Mouse (Mus musculus): Measurements from ENCODE around the gene Hist1h2ab. TPM values are rescaled to one million over a fixed set of nuclear protein-coding genes. Genes with fewer than 3 reads are reported as not detected.
"Not testable (repeated sequence)": the region's sequence is repeated elsewhere in the genome, so short reads cannot be mapped to it uniquely, and the experiment has no call there.

Gene Hist1h2ab
- total RNA-seq, 2 experiments from 2014 or later, result 372 to 5,516 TPM

- no peak for ATAC-seq (replicated peaks; ENCODE audit: low FRiP score, poor library complexity, severe bottlenecking)
These were observed 14.2 kb downstream of the Hist1h2ab start for GRCm38 (mm10) chr13:23765172-23765513.

DNA sequence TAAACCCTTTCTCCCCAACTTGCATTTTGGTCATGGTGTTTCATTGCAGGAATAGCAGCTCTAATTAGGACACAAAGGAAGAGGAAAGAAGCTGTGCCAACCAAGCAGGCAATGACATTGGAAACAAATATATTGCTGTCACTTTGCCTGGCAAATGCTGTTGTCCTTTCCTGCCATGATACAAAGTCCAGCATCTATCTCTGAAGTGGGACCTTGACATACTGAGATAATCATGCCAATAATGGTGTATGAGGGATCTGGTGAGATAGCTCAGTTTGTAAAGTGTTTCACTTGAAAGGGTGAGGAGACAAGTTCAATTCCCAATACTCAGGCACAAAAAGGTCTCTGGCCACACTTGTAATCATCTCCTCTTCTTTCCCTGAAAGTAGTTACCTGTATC, 15.8 kb downstream of the Hist1h2ab start:
- no peak for ATAC-seq (replicated peaks; ENCODE audit: low FRiP score, poor library complexity, severe bottlenecking)

DNA sequence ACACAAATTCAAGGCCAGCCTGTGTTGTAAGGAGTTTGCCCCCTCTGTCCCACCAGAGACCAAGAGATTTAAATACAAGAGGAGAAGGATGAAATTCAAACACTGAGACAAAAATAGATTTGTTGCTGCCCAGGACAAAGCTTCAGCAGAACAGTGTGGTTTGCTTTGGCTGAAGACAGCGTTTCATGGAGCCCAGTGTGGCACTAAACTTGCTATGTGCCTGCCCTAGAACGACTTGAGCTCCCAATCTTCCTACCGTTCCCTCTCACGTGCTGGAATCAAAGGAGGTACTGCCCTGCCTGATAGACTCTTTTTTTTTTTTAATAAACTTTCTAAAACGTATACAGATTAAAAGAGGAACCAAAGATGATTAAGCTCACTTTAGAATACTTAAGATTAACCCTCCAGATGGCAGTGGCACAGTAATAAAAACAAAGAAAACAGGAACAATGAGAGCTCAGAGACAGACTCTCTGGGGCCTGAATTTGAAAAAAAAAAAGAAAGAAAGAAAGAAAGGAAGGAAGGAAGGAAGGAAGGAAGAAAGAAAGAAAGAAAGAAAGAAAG, 18.0 kb downstream of the Hist1h2ab start:
- ATAC-seq (replicated peaks; ENCODE audit: low FRiP score, poor library complexity, severe bottlenecking), result no peak

GRCm38 (mm10) chr13:23769613-23770012, 18.7 kb downstream of the Hist1h2ab start, which contains the start of gene Trim38:
Gene Trim38 (plus strand): TSS chr13:23769913.
- not testable (repeated sequence) for ATAC-seq (replicated peaks; ENCODE audit: low FRiP score, poor library complexity, severe bottlenecking)

GRCm38 (mm10) chr13:23772561-23773313, 21.8 kb downstream of the Hist1h2ab start:
- ATAC-seq (replicated peaks; ENCODE audit: low FRiP score, poor library complexity, severe bottlenecking), result peak; percentile 98

DNA sequence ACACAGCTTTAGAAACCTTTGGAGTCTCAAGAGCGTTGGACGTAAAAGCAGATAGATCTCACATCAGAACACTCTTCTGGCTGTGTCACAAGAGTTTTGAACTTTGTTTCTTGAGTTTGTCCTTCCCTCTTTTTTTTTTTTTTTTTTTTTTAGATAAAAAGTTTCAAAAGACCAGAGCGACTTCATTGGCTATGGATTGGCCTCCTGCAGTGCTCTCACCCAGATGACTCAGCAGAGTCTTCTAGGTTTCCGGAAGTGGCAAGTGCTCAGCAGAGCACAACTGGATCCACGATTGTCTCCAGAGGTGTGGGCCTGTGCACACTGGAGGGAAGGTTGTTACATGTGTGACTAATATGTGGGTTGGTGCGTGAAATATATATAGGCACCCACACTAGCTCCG, 27.4 kb downstream of the Hist1h2ab start:
- ATAC-seq (replicated peaks; ENCODE audit: low FRiP score, poor library complexity, severe bottlenecking), result no peak

- ATAC-seq (replicated peaks; ENCODE audit: low FRiP score, poor library complexity, severe bottlenecking), result no peak
These were observed 28.1 kb downstream of the Hist1h2ab start for GRCm38 (mm10) chr13:23779025-23779424.

DNA sequence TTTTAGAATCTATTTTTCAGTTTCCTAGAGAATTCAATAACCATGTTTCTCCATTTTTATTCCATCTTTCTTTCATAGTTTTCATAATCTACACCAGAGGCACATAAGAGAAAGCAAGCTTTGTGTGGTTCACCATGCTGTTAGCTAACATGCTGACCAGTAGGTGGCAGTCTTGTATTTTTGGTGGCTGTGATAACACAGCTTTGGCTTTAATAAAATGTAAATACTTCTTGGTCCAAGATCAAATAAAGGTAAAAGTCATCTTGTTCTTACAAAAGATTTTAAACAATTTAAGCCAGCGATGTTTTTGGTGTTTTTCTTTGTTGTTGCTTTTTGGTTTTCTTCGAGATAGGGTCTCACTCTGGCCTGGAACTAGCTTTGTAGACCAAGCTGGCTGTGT, 41.6 kb downstream of the Hist1h2ab start:
- ATAC-seq (replicated peaks; ENCODE audit: low FRiP score, poor library complexity, severe bottlenecking), result 0 out of 2 replicates have a peak, but pooled peaks have one; percentile 61

DNA sequence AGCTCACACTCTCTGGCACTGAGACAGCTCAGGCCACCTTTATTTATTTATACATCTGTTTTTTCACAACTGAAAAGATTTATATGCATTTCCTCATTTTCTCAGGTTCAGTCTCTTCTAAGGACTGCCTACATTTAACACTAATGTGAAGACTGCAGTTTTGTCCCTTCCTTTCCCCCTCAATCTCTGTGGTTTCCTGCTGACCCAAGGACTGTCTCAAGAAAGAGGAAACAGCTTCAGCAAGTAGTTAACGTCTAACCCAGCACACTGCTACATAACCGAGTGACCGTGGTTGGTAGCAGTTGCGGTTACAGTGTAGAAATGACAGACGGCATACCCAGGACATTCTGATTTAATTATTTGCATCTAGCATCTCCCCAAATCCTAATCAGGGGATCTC, 48.5 kb downstream of the Hist1h2ab start:
- ATAC-seq (replicated peaks; ENCODE audit: low FRiP score, poor library complexity, severe bottlenecking), result no peak

Other genes starting within 250 kb of the Hist1h2ab start
Only the 30 nearest of the 37 such genes appear.
- 59.1 and 59.8 TPM in 2 replicates for gene Hist1h1d, start 197.9 kb upstream of the Hist1h2ab start, total RNA-seq (2015; ENCODE audit: low replicate concordance)
- gene Hist1h1d, start 197.9 kb upstream of the Hist1h2ab start, total RNA-seq (2017; ENCODE audit: low replicate concordance), result 587 and 674 TPM in 2 replicates
- gene Hist1h3e, start 188.8 kb upstream of the Hist1h2ab start, total RNA-seq (2015; ENCODE audit: low replicate concordance), result 238 and 264 TPM in 2 replicates
- 387 and 422 TPM in 2 replicates for gene Hist1h3e, start 188.8 kb upstream of the Hist1h2ab start, total RNA-seq (2017; ENCODE audit: low replicate concordance)
- gene Hist1h2ae, start 179.9 kb upstream of the Hist1h2ab start, total RNA-seq (2015; ENCODE audit: low replicate concordance), result 4.2 and 33.5 TPM in 2 replicates
- 1,390 and 1,464 TPM in 2 replicates for gene Hist1h2ae, start 179.9 kb upstream of the Hist1h2ab start, total RNA-seq (2017; ENCODE audit: low replicate concordance)
- gene Hist1h2bg, start 179.7 kb upstream of the Hist1h2ab start, total RNA-seq (2015; ENCODE audit: low replicate concordance), result 851 and 976 TPM in 2 replicates
- 2,677 and 3,057 TPM in 2 replicates for gene Hist1h2bg, start 179.7 kb upstream of the Hist1h2ab start, total RNA-seq (2017; ENCODE audit: low replicate concordance)
- gene Hist1h2bf, start 176.9 kb upstream of the Hist1h2ab start, total RNA-seq (2015; ENCODE audit: low replicate concordance), result 1,210 and 1,460 TPM in 2 replicates
- 1,557 and 1,840 TPM in 2 replicates for gene Hist1h2bf, start 176.9 kb upstream of the Hist1h2ab start, total RNA-seq (2017; ENCODE audit: low replicate concordance)
- gene Hist1h2ad, start 176.7 kb upstream of the Hist1h2ab start, total RNA-seq (2015; ENCODE audit: low replicate concordance), result 9.0 and 15.1 TPM in 2 replicates
- gene Hist1h2ad, start 176.7 kb upstream of the Hist1h2ab start, total RNA-seq (2017; ENCODE audit: low replicate concordance), result 2,771 and 6,356 TPM in 2 replicates
- 379 and 393 TPM in 2 replicates for gene Hist1h3d, start 175.4 kb upstream of the Hist1h2ab start, total RNA-seq (2015; ENCODE audit: low replicate concordance)
- 236 and 363 TPM in 2 replicates for gene Hist1h3d, start 175.4 kb upstream of the Hist1h2ab start, total RNA-seq (2017; ENCODE audit: low replicate concordance)
- gene Hist1h4d, start 169.5 kb upstream of the Hist1h2ab start, total RNA-seq (2015; ENCODE audit: low replicate concordance), result 1,614 and 1,995 TPM in 2 replicates
- 2,133 and 2,242 TPM in 2 replicates for gene Hist1h4d, start 169.5 kb upstream of the Hist1h2ab start, total RNA-seq (2017; ENCODE audit: low replicate concordance)
- gene Hist1h2be, start 130.0 kb upstream of the Hist1h2ab start, total RNA-seq (2015; ENCODE audit: low replicate concordance), result 39.8 and 50.1 TPM in 2 replicates
- gene Hist1h2be, start 130.0 kb upstream of the Hist1h2ab start, total RNA-seq (2017; ENCODE audit: low replicate concordance), result 202 and 281 TPM in 2 replicates
- gene Hist1h1e, start 128.6 kb upstream of the Hist1h2ab start, total RNA-seq (2015; ENCODE audit: low replicate concordance), result 1,339 and 1,610 TPM in 2 replicates
- gene Hist1h1e, start 128.6 kb upstream of the Hist1h2ab start, total RNA-seq (2017; ENCODE audit: low replicate concordance), result 1,649 and 1,886 TPM in 2 replicates
- gene Hist1h2ac, start 67.2 kb upstream of the Hist1h2ab start, total RNA-seq (2015; ENCODE audit: low replicate concordance), result 7.5 and 8.3 TPM in 2 replicates
- 152 and 187 TPM in 2 replicates for gene Hist1h2ac, start 67.2 kb upstream of the Hist1h2ab start, total RNA-seq (2017; ENCODE audit: low replicate concordance)
- gene Hist1h2bc, start 66.9 kb upstream of the Hist1h2ab start, total RNA-seq (2015; ENCODE audit: low replicate concordance), result 84.3 and 136 TPM in 2 replicates
- 401 and 556 TPM in 2 replicates for gene Hist1h2bc, start 66.9 kb upstream of the Hist1h2ab start, total RNA-seq (2017; ENCODE audit: low replicate concordance)
- gene Hist1h1t, start 55.3 kb upstream of the Hist1h2ab start, total RNA-seq (2015; ENCODE audit: low replicate concordance), result 2.2 TPM in 1 of 2 replicates, not detected in the other
- gene Hist1h1t, start 55.3 kb upstream of the Hist1h2ab start, total RNA-seq (2017; ENCODE audit: low replicate concordance), result 3.5 and 8.2 TPM in 2 replicates
- 225 and 268 TPM in 2 replicates for gene Hist1h4c, start 52.7 kb upstream of the Hist1h2ab start, total RNA-seq (2015; ENCODE audit: low replicate concordance)
- 667 and 1,084 TPM in 2 replicates for gene Hist1h4c, start 52.7 kb upstream of the Hist1h2ab start, total RNA-seq (2017; ENCODE audit: low replicate concordance)
- 7.5 and 14.1 TPM in 2 replicates for gene Hfe, start 40.3 kb upstream of the Hist1h2ab start, total RNA-seq (2015; ENCODE audit: low replicate concordance)
- 0.77 and 2.2 TPM in 2 replicates for gene Hfe, start 40.3 kb upstream of the Hist1h2ab start, total RNA-seq (2017; ENCODE audit: low replicate concordance)
- gene Hist1h1c, start 12.3 kb upstream of the Hist1h2ab start, total RNA-seq (2015; ENCODE audit: low replicate concordance), result 527 and 533 TPM in 2 replicates
- 3,859 and 4,708 TPM in 2 replicates for gene Hist1h1c, start 12.3 kb upstream of the Hist1h2ab start, total RNA-seq (2017; ENCODE audit: low replicate concordance)
- 412 and 474 TPM in 2 replicates for gene Hist1h3c, start 5.5 kb upstream of the Hist1h2ab start, total RNA-seq (2015; ENCODE audit: low replicate concordance)
- gene Hist1h3c, start 5.5 kb upstream of the Hist1h2ab start, total RNA-seq (2017; ENCODE audit: low replicate concordance), result 1,335 and 2,217 TPM in 2 replicates
- 856 and 1,017 TPM in 2 replicates for gene Hist1h2bb, start 4.4 kb upstream of the Hist1h2ab start, total RNA-seq (2015; ENCODE audit: low replicate concordance)
- 7,682 and 13,399 TPM in 2 replicates for gene Hist1h2bb, start 4.4 kb upstream of the Hist1h2ab start, total RNA-seq (2017; ENCODE audit: low replicate concordance)
- 1,233 and 1,450 TPM in 2 replicates for gene Hist1h3b, start 1.1 kb downstream of the Hist1h2ab start, total RNA-seq (2015; ENCODE audit: low replicate concordance)
- 1,686 and 1,833 TPM in 2 replicates for gene Hist1h3b, start 1.1 kb downstream of the Hist1h2ab start, total RNA-seq (2017; ENCODE audit: low replicate concordance)
- 331 and 380 TPM in 2 replicates for gene Hist1h4b, start 5.9 kb downstream of the Hist1h2ab start, total RNA-seq (2015; ENCODE audit: low replicate concordance)
- 1,134 and 2,811 TPM in 2 replicates for gene Hist1h4b, start 5.9 kb downstream of the Hist1h2ab start, total RNA-seq (2017; ENCODE audit: low replicate concordance)
- 142 and 188 TPM in 2 replicates for gene Hist1h4a, start 10.1 kb downstream of the Hist1h2ab start, total RNA-seq (2015; ENCODE audit: low replicate concordance)
- 706 and 1,369 TPM in 2 replicates for gene Hist1h4a, start 10.1 kb downstream of the Hist1h2ab start, total RNA-seq (2017; ENCODE audit: low replicate concordance)
- gene Hist1h3a, start 11.3 kb downstream of the Hist1h2ab start, total RNA-seq (2015; ENCODE audit: low replicate concordance), result 238 and 271 TPM in 2 replicates
- gene Hist1h3a, start 11.3 kb downstream of the Hist1h2ab start, total RNA-seq (2017; ENCODE audit: low replicate concordance), result 723 and 806 TPM in 2 replicates
- 666 and 715 TPM in 2 replicates for gene Hist1h1a, start 12.5 kb downstream of the Hist1h2ab start, total RNA-seq (2015; ENCODE audit: low replicate concordance)
- gene Hist1h1a, start 12.5 kb downstream of the Hist1h2ab start, total RNA-seq (2017; ENCODE audit: low replicate concordance), result 4,010 and 6,111 TPM in 2 replicates
- not detected in 2 replicates for gene Trim38, start 18.8 kb downstream of the Hist1h2ab start, total RNA-seq (2015; ENCODE audit: low replicate concordance)
- 0.39 TPM in 1 of 2 replicates, not detected in the other for gene Trim38, start 18.8 kb downstream of the Hist1h2ab start, total RNA-seq (2017; ENCODE audit: low replicate concordance)
- gene Slc17a2, start 55.9 kb downstream of the Hist1h2ab start, total RNA-seq (2015; ENCODE audit: low replicate concordance), result not detected in 2 replicates
- not detected in 2 replicates for gene Slc17a2, start 55.9 kb downstream of the Hist1h2ab start, total RNA-seq (2017; ENCODE audit: low replicate concordance)
- not detected in 2 replicates for gene Slc17a3, start 88.3 kb downstream of the Hist1h2ab start, total RNA-seq (2015; ENCODE audit: low replicate concordance)
- not detected in 2 replicates for gene Slc17a3, start 88.3 kb downstream of the Hist1h2ab start, total RNA-seq (2017; ENCODE audit: low replicate concordance)
- gene Slc17a1, start 116.6 kb downstream of the Hist1h2ab start, total RNA-seq (2015; ENCODE audit: low replicate concordance), result not detected in 2 replicates
- not detected in 2 replicates for gene Slc17a1, start 116.6 kb downstream of the Hist1h2ab start, total RNA-seq (2017; ENCODE audit: low replicate concordance)
- 0.42 TPM in 1 of 2 replicates, not detected in the other for gene Slc17a4, start 163.9 kb downstream of the Hist1h2ab start, total RNA-seq (2015; ENCODE audit: low replicate concordance)
- gene Slc17a4, start 163.9 kb downstream of the Hist1h2ab start, total RNA-seq (2017; ENCODE audit: low replicate concordance), result 2.4 TPM in 1 of 2 replicates, not detected in the other
- not detected in 2 replicates for gene Hist1h2ba, start 183.0 kb downstream of the Hist1h2ab start, total RNA-seq (2015; ENCODE audit: low replicate concordance)
- not detected in 2 replicates for gene Hist1h2ba, start 183.0 kb downstream of the Hist1h2ab start, total RNA-seq (2017; ENCODE audit: low replicate concordance)
- gene Hist1h2aa, start 183.3 kb downstream of the Hist1h2ab start, total RNA-seq (2015; ENCODE audit: low replicate concordance), result not detected in 2 replicates
- not detected in 2 replicates for gene Hist1h2aa, start 183.3 kb downstream of the Hist1h2ab start, total RNA-seq (2017; ENCODE audit: low replicate concordance)